Mouse (Mus musculus) kidney, embryonic 14.5 days (tissue): Measurements from ENCODE around the gene Pms1. TPM values are rescaled to one million over a fixed set of nuclear protein-coding genes. Genes with fewer than 3 reads are reported as not detected.
"Not testable (repeated sequence)": the region's sequence is repeated elsewhere in the genome, so short reads cannot be mapped to it uniquely, and the experiment has no call there.

ENCODE experiments used
- ATAC-seq: fragments of 200-750 bp; cut with Nextera tagmentation; 2 replicates; pipeline ENCODE4 v1.8.0; 2017; ENCODE audit warnings: moderate number of reproducible peaks, mild to moderate bottlenecking, moderate TSS enrichment, moderate library complexity; ENCODE audit not compliant: low FRiP score, low TSS enrichment
- H3K27ac ChIP-seq: fragments of 300-500 bp; sonication (generic); 2 replicates; pipeline ENCODE4 v1.5.1; 2014; ENCODE audit warnings: low read depth, mild to moderate bottlenecking, low read length, moderate library complexity, mixed read lengths
- H3K27me3 ChIP-seq: fragments of 300-500 bp; sonication (generic); 2 replicates; pipeline ENCODE4 v1.6.1; 2014; ENCODE audit warnings: mild to moderate bottlenecking, low read length; ENCODE audit not compliant: control insufficient read depth, insufficient read depth
- H3K36me3 ChIP-seq: fragments of 300-500 bp; sonication (generic); 2 replicates; pipeline ENCODE4 v1.6.1; 2014; ENCODE audit warnings: low read length, mixed read lengths; ENCODE audit not compliant: control insufficient read depth, insufficient read depth
- H3K4me1 ChIP-seq: fragments of 300-500 bp; sonication (generic); 2 replicates; pipeline ENCODE4 v1.6.1; 2014; ENCODE audit warnings: low read length, mixed read lengths; ENCODE audit not compliant: control insufficient read depth, insufficient read depth
- H3K4me2 ChIP-seq: fragments of 300-500 bp; sonication (generic); replicated peaks from 2 replicates; pipeline ENCODE4 v1.6.1; 2014; ENCODE audit warnings: low read depth, mild to moderate bottlenecking, low read length
- H3K4me3 ChIP-seq: fragments of 300-500 bp; sonication (generic); 2 replicates; pipeline ENCODE4 v1.5.1; 2014; ENCODE audit warnings: mild to moderate bottlenecking, low read length
- H3K9ac ChIP-seq: fragments of 300-500 bp; sonication (generic); 2 replicates; pipeline ENCODE4 v1.6.1; 2014; ENCODE audit warnings: low read depth, mild to moderate bottlenecking, low read length, moderate library complexity
- H3K9me3 ChIP-seq: fragments of 300-500 bp; sonication (generic); 2 replicates; pipeline ENCODE4 v1.6.1; 2016; ENCODE audit warnings: low read length; ENCODE audit not compliant: control insufficient read depth
- WGBS: fragments of 180-500 bp; shearing (Covaris S2); extraction: QIAGEN DNeasy Blood & Tissue Kit; methylation state at CpG from one replicate; pipeline ENCODE4 v1.1.7; 2014; 5-methylcytosine and 5-hydroxymethylcytosine counted together
- polyA plus RNA-seq: library from polyadenylated mRNA; unstranded; fragments of >200 nt; fragmentation: Nextera tagmentation; extraction: Ambion mirVana; gene quantifications from 2 replicates; pipeline ENCODE4 v1.2.1, GENCODE M21; 2014

Gene Pms1
- polyA plus RNA-seq, 1 experiment from 2014 or later: 22.7 TPM

GRCm38 (mm10) chr1:53321662-53322344 lies 25.0 kb upstream of the Pms1 start:
- 96% methylated on average over 4 of the region's 4 CpGs for WGBS
- Histone ChIP-seq H3K27ac (no peak overlapping the region), H3K4me3 (no peak overlapping the region), H3K9ac (no peak overlapping the region), H3K4me2 (no peak overlapping the region), H3K4me1 (no peaks in the 10 kb centered on the region), H3K36me3 (peaks cover 26% of the 10 kb centered on the region), H3K27me3 (no peaks in the 10 kb centered on the region), H3K9me3 (no peaks in the 10 kb centered on the region)
- no peak for ATAC-seq

GRCm38 (mm10) chr1:53312989-53313967 lies 16.5 kb upstream of the Pms1 start, which contains the start of gene Osgepl1:
Gene Osgepl1, plus strand, starts transcription at chr1:53313624.
- 2% methylated on average over 27 of the region's 27 CpGs for WGBS
- no peaks in the 10 kb centered on the region for H3K27me3 ChIP-seq
- H3K36me3 ChIP-seq: peaks cover 15% of the 10 kb centered on the region
- H3K4me3 ChIP-seq: peak within 1 kb of the TSS; percentile 67
- peak within 1 kb of the TSS; percentile 89 for H3K27ac ChIP-seq
- H3K4me1 ChIP-seq: no peaks in the 10 kb centered on the region
- H3K9ac ChIP-seq: peak within 1 kb of the TSS; percentile 73
- peak within 1 kb of the TSS; percentile 69 for H3K4me2 ChIP-seq
- peak; percentile 98 for ATAC-seq
- no peaks in the 10 kb centered on the region for H3K9me3 ChIP-seq

- H3K9ac ChIP-seq: no peak overlapping the region
- ATAC-seq: no peak
- no peak overlapping the region for H3K4me2 ChIP-seq
- H3K9me3 ChIP-seq: no peaks in the 10 kb centered on the region
- no peak overlapping the region for H3K27ac ChIP-seq
- H3K4me1 ChIP-seq: no peaks in the 10 kb centered on the region
- H3K36me3 ChIP-seq: peaks cover 9% of the 10 kb centered on the region; the same call in 1 of the 2 replicates
- H3K27me3 ChIP-seq: no peaks in the 10 kb centered on the region
- 89% methylated on average over 4 of the region's 4 CpGs for WGBS
- no peak overlapping the region for H3K4me3 ChIP-seq
These were observed 3.7 kb upstream of the Pms1 start for GRCm38 (mm10) chr1:53300506-53300905.

GRCm38 (mm10) chr1:53291197-53291596 lies 5.6 kb downstream of the Pms1 start:
- 92% methylated on average over 3 of the region's 3 CpGs for WGBS

GRCm38 (mm10) chr1:53272646-53273045 lies 24.2 kb downstream of the Pms1 start:
- no peaks in the 10 kb centered on the region for H3K27me3 ChIP-seq
- no peak overlapping the region for H3K9ac ChIP-seq
- H3K4me2 ChIP-seq: no peak overlapping the region
- H3K9me3 ChIP-seq: no peaks in the 10 kb centered on the region
- no peak for ATAC-seq
- no peaks in the 10 kb centered on the region for H3K4me1 ChIP-seq
- no peak overlapping the region for H3K4me3 ChIP-seq
- no peaks in the 10 kb centered on the region for H3K36me3 ChIP-seq
- H3K27ac ChIP-seq: no peak overlapping the region

More at GRCm38 (mm10) chr1:53291197-53291596, 5.6 kb downstream of the Pms1 start:
- Histone ChIP-seq H3K27me3 (no peaks in the 10 kb centered on the region), H3K36me3 (0 out of 2 replicates have a peak, but pooled peaks cover 2% of the 10 kb centered on the region), H3K4me1 (no peaks in the 10 kb centered on the region), H3K9ac (no peak overlapping the region), H3K9me3 (no peaks in the 10 kb centered on the region), H3K4me2 (no peak overlapping the region), H3K27ac (no peak overlapping the region), H3K4me3 (no peak overlapping the region)
- no peak for ATAC-seq

GRCm38 (mm10) chr1:53269901-53270300 lies 26.9 kb downstream of the Pms1 start:
- no peaks in the 10 kb centered on the region for H3K36me3 ChIP-seq
- no peak for ATAC-seq
- H3K4me2 ChIP-seq: no peak overlapping the region
- H3K9ac ChIP-seq: no peak overlapping the region
- H3K4me3 ChIP-seq: no peak overlapping the region
- H3K27ac ChIP-seq: no peak overlapping the region
- 85% methylated on average over 3 of the region's 3 CpGs for WGBS
- no peaks in the 10 kb centered on the region for H3K9me3 ChIP-seq
- H3K27me3 ChIP-seq: no peaks in the 10 kb centered on the region
- H3K4me1 ChIP-seq: no peaks in the 10 kb centered on the region

GRCm38 (mm10) chr1:53264958-53265612 lies 31.7 kb downstream of the Pms1 start:
- H3K4me3 ChIP-seq, H3K36me3 ChIP-seq, H3K27me3 ChIP-seq, H3K4me2 ChIP-seq, ATAC-seq, H3K27ac ChIP-seq, H3K4me1 ChIP-seq, H3K9ac ChIP-seq, H3K9me3 ChIP-seq: not testable (repeated sequence)

- no peak overlapping the region for H3K27ac ChIP-seq
- no peak for ATAC-seq
- no peak overlapping the region for H3K4me3 ChIP-seq
- no peaks in the 10 kb centered on the region for H3K4me1 ChIP-seq
- no peak overlapping the region for H3K4me2 ChIP-seq
- no peaks in the 10 kb centered on the region for H3K36me3 ChIP-seq
- H3K9me3 ChIP-seq: no peaks in the 10 kb centered on the region
- no peaks in the 10 kb centered on the region for H3K27me3 ChIP-seq
- H3K9ac ChIP-seq: no peak overlapping the region
- 76% methylated on average over 1 of the region's 1 CpGs for WGBS
These were observed 70.8 kb downstream of the Pms1 start for GRCm38 (mm10) chr1:53226063-53226462.
